Mouse (Mus musculus) small intestine, adult 2 months (tissue): Measurements from ENCODE around the gene Eif4a2.

Source experiments
- CTCF ChIP-seq: fragments of 200-500 bp; IDR thresholded peaks from 2 replicates; pipeline ENCODE4 v1.5.1; 2012; ENCODE audit warnings: low read depth, mild to moderate bottlenecking, control low read depth, inconsistent platforms, low read length, moderate library complexity, mixed read lengths; ENCODE audit not compliant: insufficient replicate concordance, insufficient read length; ENCODE audit errors: extremely low read depth
- POLR2A ChIP-seq: fragments of 200-500 bp; IDR thresholded peaks from 2 replicates; pipeline ENCODE4 v1.6.1; 2012; ENCODE audit warnings: low read depth, mild to moderate bottlenecking, control low read depth, inconsistent platforms, low read length, moderate library complexity

GRCm38 (mm10) chr16:23107946-23108759 is 909 bp downstream of the Eif4a2 start:
- TF ChIP-seq CTCF = no peak
- TF ChIP-seq POLR2A = no peak; the same call in none of the 2 replicates
